Mouse (Mus musculus): ENCODE data around the gene Atg5. TPM values are rescaled to one million over a fixed set of nuclear protein-coding genes. Genes with fewer than 3 reads are reported as not detected.

Gene Atg5
- total RNA-seq, 1 experiment from 2014 or later, result 32.7 TPM

DNA sequence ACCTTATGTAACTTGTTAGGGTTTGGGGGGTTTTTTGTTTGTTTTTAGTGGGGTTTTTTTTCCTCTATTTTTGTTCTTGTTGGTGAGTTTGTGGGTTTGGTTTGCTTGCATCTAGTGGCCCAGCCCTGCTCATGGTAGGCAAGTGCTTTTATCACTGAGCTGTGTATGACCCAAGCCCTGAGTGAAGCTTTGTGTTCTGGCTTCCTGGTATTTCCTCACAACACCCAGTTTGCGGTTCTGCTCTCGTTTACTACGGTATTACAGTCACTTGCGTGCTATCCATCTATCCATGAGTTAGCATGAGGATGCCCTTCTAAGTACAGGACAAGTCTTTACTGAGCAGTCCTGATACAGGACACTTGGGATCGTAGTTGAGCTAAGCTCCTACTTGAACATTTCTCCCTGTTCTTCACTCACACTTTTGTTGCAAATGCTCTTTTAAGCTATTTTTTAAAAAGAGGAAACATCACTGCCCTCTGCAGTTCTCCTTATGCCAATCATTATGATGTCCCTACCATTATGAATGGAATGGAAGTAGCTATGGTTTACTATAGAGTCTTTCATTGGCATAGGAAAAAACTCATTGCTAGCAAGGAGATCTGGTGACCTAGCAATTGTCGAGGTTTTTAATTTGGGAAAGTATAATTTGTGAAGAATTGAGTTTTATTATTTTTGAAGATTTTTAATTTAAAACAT lies 73.8 kb downstream of the Atg5 start:
- no peak for ATAC-seq (ENCODE audit: extremely low read depth, insufficient number of reproducible peaks, low FRiP score, poor library complexity, severe bottlenecking)

- ATAC-seq (ENCODE audit: extremely low read depth, insufficient number of reproducible peaks, low FRiP score, poor library complexity, severe bottlenecking), result no peak
Measured at GRCm38 (mm10) chr10:44343351-44343750, 75.2 kb downstream of the Atg5 start.

DNA sequence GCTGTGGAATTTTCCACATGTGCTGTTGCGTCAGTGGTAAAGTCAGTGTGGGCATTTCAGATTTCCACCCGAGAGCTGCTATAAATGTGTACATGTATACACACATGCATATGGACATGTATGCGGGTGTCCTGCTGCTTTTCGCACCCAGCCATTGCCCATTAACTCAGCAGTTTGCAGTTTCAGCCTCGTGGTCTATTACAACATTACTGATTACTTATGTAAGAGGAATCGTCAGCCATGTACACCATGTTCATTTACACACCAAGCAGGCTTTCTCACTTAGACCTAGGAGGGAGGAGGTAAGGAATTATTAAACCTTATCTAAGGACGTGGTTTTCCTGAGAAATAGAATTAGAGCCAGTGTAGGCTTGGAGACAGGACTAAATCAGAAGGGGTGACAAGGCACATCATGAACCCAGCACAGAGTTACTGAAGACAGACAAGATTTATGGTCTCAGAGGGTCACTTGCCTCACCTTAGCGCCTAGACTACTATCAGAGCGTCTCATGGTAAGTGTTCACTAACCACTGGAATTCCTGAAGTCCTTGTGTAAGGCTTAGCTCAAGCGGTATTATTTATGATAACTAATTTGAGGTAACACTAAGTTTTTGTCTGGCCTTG lies 79.5 kb downstream of the Atg5 start:
- ATAC-seq (ENCODE audit: extremely low read depth, insufficient number of reproducible peaks, low FRiP score, poor library complexity, severe bottlenecking), result no peak

DNA sequence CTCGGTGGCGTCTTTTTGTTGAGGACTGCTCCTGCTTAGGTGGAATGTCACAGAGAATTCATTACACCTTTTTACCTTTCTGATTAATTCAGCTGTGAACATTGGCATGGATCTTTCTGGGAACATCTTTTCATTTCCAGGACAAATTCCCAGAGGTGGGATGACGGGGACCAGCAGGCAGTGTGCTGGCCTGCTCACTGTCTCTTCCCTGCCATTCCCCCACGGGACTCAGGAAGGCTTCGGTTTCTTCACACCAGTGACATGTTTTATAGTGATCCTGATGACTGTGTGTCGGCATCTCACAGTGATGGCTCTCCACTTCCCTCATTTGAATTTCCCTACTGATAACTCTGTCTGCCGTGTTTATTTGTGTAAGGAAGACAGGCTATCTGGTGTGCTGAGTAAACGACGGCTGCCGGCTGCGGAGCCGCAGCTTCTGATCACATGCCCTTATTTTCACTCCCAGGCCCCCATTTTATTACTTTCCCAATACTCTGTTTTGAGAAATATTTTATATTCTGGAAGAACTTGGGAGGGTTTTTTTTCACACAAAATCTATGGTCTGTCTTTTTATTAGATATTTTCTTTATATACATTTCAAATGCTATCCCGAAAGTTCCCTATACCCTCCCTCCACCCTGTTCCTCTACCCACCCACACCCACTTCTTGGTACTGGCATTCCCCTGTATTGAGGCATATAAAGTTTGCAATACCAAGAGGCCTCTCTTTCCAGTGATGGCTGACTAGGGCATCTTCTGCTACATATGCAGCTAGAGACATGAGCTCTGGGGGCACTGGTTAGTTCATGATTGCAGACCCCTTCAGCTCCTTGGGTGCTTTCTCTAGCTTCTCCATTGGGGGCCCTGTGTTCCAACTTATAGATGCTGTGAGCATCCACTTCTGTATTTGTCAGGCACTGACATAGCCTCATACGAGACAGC lies 80.6 kb downstream of the Atg5 start:
- ATAC-seq (ENCODE audit: extremely low read depth, insufficient number of reproducible peaks, low FRiP score, poor library complexity, severe bottlenecking), result no peak

DNA sequence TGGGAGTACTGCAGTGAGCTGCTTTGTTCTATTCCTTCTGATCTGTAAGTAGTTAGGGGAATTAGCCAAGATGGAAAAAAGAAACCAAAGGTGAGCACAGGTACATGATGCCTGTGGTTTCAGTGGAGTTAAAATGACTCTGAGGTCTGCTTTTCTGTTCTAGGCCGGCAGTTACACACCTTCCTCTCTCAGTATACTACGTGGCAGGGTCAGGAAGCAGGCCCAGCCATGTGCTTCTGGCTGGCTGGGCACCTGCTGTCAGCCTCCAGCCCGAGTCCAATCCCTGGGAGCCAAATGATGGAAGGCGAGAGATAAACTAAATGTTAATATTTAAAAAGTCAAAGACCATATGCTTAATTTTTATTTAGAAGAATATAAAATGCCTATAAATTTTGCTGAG lies 85.3 kb downstream of the Atg5 start:
- no peak for ATAC-seq (ENCODE audit: extremely low read depth, insufficient number of reproducible peaks, low FRiP score, poor library complexity, severe bottlenecking)

DNA sequence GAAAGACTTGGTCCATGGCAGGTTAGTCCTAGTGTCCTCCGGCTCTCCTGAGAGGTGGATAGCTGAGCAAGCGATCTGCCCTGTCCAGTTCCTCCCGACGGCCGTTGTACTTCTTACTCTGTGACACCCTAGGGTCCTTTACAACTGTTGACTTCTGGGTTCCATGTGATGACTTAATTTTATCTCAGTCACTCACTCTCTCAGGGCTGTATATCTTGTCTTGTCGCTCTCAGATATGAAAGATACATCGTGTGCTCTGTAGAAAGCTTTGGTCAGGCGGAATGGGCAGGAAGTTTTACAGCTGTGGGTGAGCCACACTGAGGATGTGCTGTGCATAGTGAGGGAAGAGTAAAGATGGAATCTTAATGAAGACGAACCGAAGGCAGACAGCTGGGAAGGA lies 86.2 kb downstream of the Atg5 start:
- ATAC-seq (ENCODE audit: extremely low read depth, insufficient number of reproducible peaks, low FRiP score, poor library complexity, severe bottlenecking), result no peak

- no peak for ATAC-seq (ENCODE audit: extremely low read depth, insufficient number of reproducible peaks, low FRiP score, poor library complexity, severe bottlenecking)
Measured at GRCm38 (mm10) chr10:44355216-44355615, 87.1 kb downstream of the Atg5 start.

DNA sequence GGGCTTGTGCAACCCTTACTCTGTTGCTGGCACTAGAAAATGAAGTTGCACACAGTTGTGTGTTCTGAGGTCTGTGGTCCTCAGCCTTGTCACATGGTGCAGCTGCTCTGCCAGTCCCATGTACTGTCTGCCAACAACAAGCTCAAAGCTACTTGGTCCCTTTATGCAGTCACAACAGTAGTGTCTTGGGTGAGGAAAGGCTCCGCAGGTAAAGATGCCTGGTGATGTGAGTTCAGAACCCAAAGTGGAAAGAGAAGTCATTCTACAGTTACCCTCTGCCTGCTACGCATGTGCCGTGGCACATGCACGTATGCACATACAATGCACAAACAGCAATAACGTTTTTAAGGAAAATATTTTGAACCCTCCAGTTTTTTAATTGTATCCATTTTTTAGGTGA lies 88.5 kb downstream of the Atg5 start:
- no peak for ATAC-seq (ENCODE audit: extremely low read depth, insufficient number of reproducible peaks, low FRiP score, poor library complexity, severe bottlenecking)

DNA sequence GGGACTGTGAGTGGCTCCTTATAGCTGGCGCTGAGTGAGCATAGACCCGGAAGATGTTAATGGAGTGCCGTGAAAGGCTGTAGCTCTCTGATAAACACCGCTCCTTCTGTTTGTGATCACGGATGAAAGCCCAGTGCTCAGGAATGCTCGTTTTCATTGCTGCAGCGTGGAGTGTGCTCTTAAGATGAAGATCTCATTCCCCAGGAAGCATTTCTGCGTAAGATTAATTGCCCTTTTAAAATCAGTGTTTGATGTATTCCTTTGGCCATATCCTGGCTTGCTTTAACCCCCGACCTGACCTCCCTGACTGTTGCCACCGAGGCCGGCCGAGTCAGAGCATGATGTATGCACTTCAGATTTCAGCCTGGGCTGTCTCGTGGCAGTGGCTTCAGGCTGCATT lies 89.2 kb downstream of the Atg5 start:
- no peak for ATAC-seq (ENCODE audit: extremely low read depth, insufficient number of reproducible peaks, low FRiP score, poor library complexity, severe bottlenecking)

DNA sequence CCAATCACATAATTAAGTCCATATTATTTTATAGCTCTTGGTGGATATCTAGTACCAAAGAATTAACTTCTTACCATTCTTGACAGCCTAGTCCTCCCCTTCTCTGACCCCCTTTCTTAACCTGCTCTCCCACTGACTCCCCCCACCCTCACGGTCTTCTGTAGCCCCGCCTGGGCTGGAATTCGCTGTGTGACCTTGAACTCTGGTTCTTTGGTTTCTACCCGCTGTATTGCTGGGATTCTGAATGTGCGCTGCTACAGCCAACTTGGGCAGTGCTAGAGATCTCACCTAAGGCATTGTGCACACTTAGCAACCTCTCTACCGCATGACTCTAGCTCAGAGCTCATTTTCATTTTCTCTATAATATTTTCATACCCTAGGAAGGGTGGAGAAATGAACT lies 90.7 kb downstream of the Atg5 start:
- ATAC-seq (ENCODE audit: extremely low read depth, insufficient number of reproducible peaks, low FRiP score, poor library complexity, severe bottlenecking), result no peak

- no peak for ATAC-seq (ENCODE audit: extremely low read depth, insufficient number of reproducible peaks, low FRiP score, poor library complexity, severe bottlenecking)
Measured at GRCm38 (mm10) chr10:44360632-44361031, 92.5 kb downstream of the Atg5 start.

DNA sequence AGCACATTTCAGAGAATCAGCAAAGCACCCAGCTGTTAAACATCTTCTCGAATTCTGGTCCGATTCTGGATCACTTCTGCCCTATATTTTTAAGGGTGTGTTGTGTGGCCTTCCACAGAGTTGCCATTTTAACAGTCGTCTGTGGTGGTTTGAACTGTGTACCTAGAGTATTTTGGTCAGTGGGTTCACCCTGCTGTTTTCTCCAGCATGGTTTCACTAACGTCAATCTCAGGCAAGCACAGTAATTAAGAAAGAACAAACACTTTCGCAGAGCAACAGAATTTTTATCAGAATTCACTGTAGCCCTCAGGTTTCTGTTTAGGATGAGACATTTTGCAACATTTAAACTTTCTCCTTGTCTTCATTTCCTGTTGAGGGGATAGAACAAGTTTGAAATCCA lies 94.3 kb downstream of the Atg5 start:
- no peak for ATAC-seq (ENCODE audit: extremely low read depth, insufficient number of reproducible peaks, low FRiP score, poor library complexity, severe bottlenecking)

GRCm38 (mm10) chr10:44362846-44363245 lies 94.7 kb downstream of the Atg5 start:
- ATAC-seq (ENCODE audit: extremely low read depth, insufficient number of reproducible peaks, low FRiP score, poor library complexity, severe bottlenecking), result no peak

- ATAC-seq (ENCODE audit: extremely low read depth, insufficient number of reproducible peaks, low FRiP score, poor library complexity, severe bottlenecking), result no peak
Measured at GRCm38 (mm10) chr10:44366186-44366585, 98.0 kb downstream of the Atg5 start.

DNA sequence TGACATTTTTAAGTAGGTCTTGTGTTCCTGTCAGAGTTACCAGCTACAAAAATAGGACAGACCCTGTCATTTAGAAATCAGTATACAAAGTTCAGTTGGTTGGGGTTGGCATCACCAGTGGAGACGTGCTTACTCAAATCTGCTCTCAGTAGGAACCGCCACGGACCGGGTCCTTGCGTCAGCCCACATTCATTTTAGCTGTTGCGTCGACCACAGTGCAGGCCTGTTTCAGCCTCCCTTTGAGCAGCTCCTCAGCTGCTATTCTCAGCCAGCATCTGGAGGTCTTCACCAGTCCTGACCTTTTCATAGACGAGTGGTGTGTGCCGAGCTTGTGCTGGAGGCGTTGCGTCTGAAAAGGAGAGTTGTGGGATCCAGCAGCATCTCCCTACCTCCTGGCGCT lies 98.9 kb downstream of the Atg5 start:
- ATAC-seq (ENCODE audit: extremely low read depth, insufficient number of reproducible peaks, low FRiP score, poor library complexity, severe bottlenecking), result no peak

DNA sequence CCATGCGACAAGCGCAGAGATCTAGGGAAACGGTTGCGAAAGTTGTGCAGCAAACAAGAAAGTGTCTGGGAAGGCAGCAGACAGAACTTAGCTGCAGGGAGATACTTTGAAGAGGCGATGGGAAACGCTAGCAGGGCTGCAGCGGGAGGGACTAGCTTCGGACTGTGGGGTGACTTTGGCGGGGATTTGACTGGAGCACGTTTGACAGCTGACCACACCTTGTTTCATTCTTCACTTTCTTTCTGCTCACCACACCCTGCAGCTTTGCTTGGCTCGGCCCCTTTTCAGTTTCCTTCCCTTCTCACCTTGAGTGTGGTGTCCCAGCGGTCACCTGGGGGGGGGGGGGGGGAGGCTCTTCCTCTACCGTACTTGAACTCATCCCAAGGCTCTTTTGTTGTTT lies 100.4 kb downstream of the Atg5 start:
- no peak for ATAC-seq (ENCODE audit: extremely low read depth, insufficient number of reproducible peaks, low FRiP score, poor library complexity, severe bottlenecking)

DNA sequence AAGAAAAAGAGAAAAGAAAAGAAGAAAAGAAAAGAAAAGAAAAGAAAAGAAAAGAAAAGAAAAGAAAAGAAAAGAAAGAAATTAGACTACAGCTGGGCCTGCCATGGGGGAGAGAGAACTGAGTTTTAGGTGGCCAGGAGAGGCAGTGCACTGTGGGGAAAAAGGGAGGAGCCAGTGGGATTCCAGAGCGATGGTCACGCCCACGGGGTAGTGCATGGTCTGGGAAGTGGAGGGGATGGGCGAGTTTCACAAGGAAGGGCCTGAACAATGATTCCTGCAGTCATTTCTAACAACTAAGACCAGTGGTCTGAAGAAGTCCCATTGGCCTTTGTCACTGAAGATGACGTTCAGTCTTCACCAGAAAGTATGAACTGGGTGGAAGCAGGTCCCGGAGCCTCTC lies 102.5 kb downstream of the Atg5 start:
- ATAC-seq (ENCODE audit: extremely low read depth, insufficient number of reproducible peaks, low FRiP score, poor library complexity, severe bottlenecking), result no peak

- no peak for ATAC-seq (ENCODE audit: extremely low read depth, insufficient number of reproducible peaks, low FRiP score, poor library complexity, severe bottlenecking)
Measured at GRCm38 (mm10) chr10:44372210-44372609, 104.1 kb downstream of the Atg5 start.

- ATAC-seq (ENCODE audit: extremely low read depth, insufficient number of reproducible peaks, low FRiP score, poor library complexity, severe bottlenecking), result no peak
Measured at GRCm38 (mm10) chr10:44374678-44375077, 106.5 kb downstream of the Atg5 start.

- no peak for ATAC-seq (ENCODE audit: extremely low read depth, insufficient number of reproducible peaks, low FRiP score, poor library complexity, severe bottlenecking)
Measured at GRCm38 (mm10) chr10:44375501-44375900, 107.3 kb downstream of the Atg5 start.

Measured in neutrophil, adult 5-6 weeks (primary cell).